Mouse (Mus musculus): ENCODE measurements around the gene Emg1. TPM values are rescaled to one million over a fixed set of nuclear protein-coding genes. Genes with fewer than 3 reads are reported as not detected.
A peak's percentile ranks its signal among the peaks of the same experiment; 100 is the strongest.

Emg1 gene
- polyA plus RNA-seq, 1 experiment from 2014 or later, result 148 TPM

- no peak overlapping the region for H3K4me2 ChIP-seq
- WGBS (ENCODE audit: insufficient replicate concordance), result 51% methylated on average over 6 of the region's 6 CpGs
- ATAC-seq (replicated peaks; ENCODE audit: insufficient number of reproducible peaks, low FRiP score, low TSS enrichment), result no peak
- H3K4me3 ChIP-seq (ENCODE audit: low read depth, low read length), result no peak overlapping the region
- H3K4me1 ChIP-seq (ENCODE audit: control insufficient read depth, insufficient read depth, low read length), result no peaks in the 10 kb centered on the region
- H3K27ac ChIP-seq (ENCODE audit: low read depth, low read length), result no peak overlapping the region
- no peaks in the 10 kb centered on the region for H3K36me3 ChIP-seq (ENCODE audit: control insufficient read depth, insufficient read depth, low read length)
- no peaks in the 10 kb centered on the region for H3K27me3 ChIP-seq (ENCODE audit: control insufficient read depth, insufficient read depth, low read length)
- no peaks in the 10 kb centered on the region for H3K9me3 ChIP-seq (replicated peaks; ENCODE audit: control insufficient read depth, low read length)
- H3K9ac ChIP-seq (ENCODE audit: low read depth, low read length), result no peak overlapping the region
These were observed 56.1 kb downstream of the Emg1 start for GRCm38 (mm10) chr6:124655893-124656292.

MicroRNAs within 50 kb of the gene (microRNA counts, 519-probe panel; counts per million panel counts)
- microRNA mmu-miR-141 (32.2 counts per million), microRNA mmu-miR-200c (2,986 counts per million, percentile 12 among the panel's probes with 10 or more counts)

Small RNAs within 50 kb of the gene (microRNA-seq; reads per million reads assigned to microRNA genes)
- gene Mir141 (ENCODE audit: borderline number of aligned reads) (55.8 reads per million, percentile 59 among the genes with 10 or more reads in this experiment), gene Mir200c (ENCODE audit: borderline number of aligned reads) (448 reads per million, percentile 79 among the genes with 10 or more reads in this experiment)

Other genes with a start within 250 kb of the Emg1 start
- gene Clstn3, start 247.4 kb downstream of the Emg1 start, polyA plus RNA-seq (2014; fragmentation: Nextera tagmentation; extraction: Ambion mirVana), result 1.6 and 1.8 TPM in 2 replicates
- 0.16 and 0.35 TPM in 2 replicates for gene C1rl, start 219.1 kb downstream of the Emg1 start, polyA plus RNA-seq (2014; fragmentation: Nextera tagmentation; extraction: Ambion mirVana)
- gene C1ra, start 199.8 kb downstream of the Emg1 start, polyA plus RNA-seq (2014; fragmentation: Nextera tagmentation; extraction: Ambion mirVana), result 0.09 and 0.21 TPM in 2 replicates
- 0.26 TPM in 1 of 2 replicates, not detected in the other for gene C1s1, start 169.8 kb downstream of the Emg1 start, polyA plus RNA-seq (2014; fragmentation: Nextera tagmentation; extraction: Ambion mirVana)
- gene C1rb, start 141.9 kb downstream of the Emg1 start, polyA plus RNA-seq (2014; fragmentation: Nextera tagmentation; extraction: Ambion mirVana), result not detected in 2 replicates
- not detected in 2 replicates for gene C1s2, start 76.1 kb downstream of the Emg1 start, polyA plus RNA-seq (2014; fragmentation: Nextera tagmentation; extraction: Ambion mirVana)
- gene Lpcat3, start 49.2 kb downstream of the Emg1 start, polyA plus RNA-seq (2014; fragmentation: Nextera tagmentation; extraction: Ambion mirVana), result 35.5 and 41.1 TPM in 2 replicates
- gene Phb2, start 158 bp upstream of the Emg1 start, polyA plus RNA-seq (2014; fragmentation: Nextera tagmentation; extraction: Ambion mirVana), result 335 and 336 TPM in 2 replicates
- 4.8 and 6.9 TPM in 2 replicates for gene Ptpn6, start 26.5 kb upstream of the Emg1 start, polyA plus RNA-seq (2014; fragmentation: Nextera tagmentation; extraction: Ambion mirVana)
- 352 and 380 TPM in 2 replicates for gene Grcc10, start 29.2 kb upstream of the Emg1 start, polyA plus RNA-seq (2014; fragmentation: Nextera tagmentation; extraction: Ambion mirVana)
- gene Gm45234, start 43.8 kb upstream of the Emg1 start, polyA plus RNA-seq (2014; fragmentation: Nextera tagmentation; extraction: Ambion mirVana), result not detected in 2 replicates
- gene Atn1, start 44.3 kb upstream of the Emg1 start, polyA plus RNA-seq (2014; fragmentation: Nextera tagmentation; extraction: Ambion mirVana), result 7.4 and 9.5 TPM in 2 replicates
- gene Eno2, start 57.5 kb upstream of the Emg1 start, polyA plus RNA-seq (2014; fragmentation: Nextera tagmentation; extraction: Ambion mirVana), result 5.3 TPM in 2 replicates
- not detected in 2 replicates for gene Lrrc23, start 67.5 kb upstream of the Emg1 start, polyA plus RNA-seq (2014; fragmentation: Nextera tagmentation; extraction: Ambion mirVana)
- 4.5 and 6.6 TPM in 2 replicates for gene Spsb2, start 96.5 kb upstream of the Emg1 start, polyA plus RNA-seq (2014; fragmentation: Nextera tagmentation; extraction: Ambion mirVana)
- 1,419 and 1,543 TPM in 2 replicates for gene Tpi1, start 102.1 kb upstream of the Emg1 start, polyA plus RNA-seq (2014; fragmentation: Nextera tagmentation; extraction: Ambion mirVana)
- gene Usp5, start 117.3 kb upstream of the Emg1 start, polyA plus RNA-seq (2014; fragmentation: Nextera tagmentation; extraction: Ambion mirVana), result 87.3 and 98.3 TPM in 2 replicates
- 137 and 153 TPM in 2 replicates for gene Cdca3, start 117.4 kb upstream of the Emg1 start, polyA plus RNA-seq (2014; fragmentation: Nextera tagmentation; extraction: Ambion mirVana)
- gene Gnb3, start 128.1 kb upstream of the Emg1 start, polyA plus RNA-seq (2014; fragmentation: Nextera tagmentation; extraction: Ambion mirVana), result 5.4 and 6.6 TPM in 2 replicates
- gene P3h3, start 145.6 kb upstream of the Emg1 start, polyA plus RNA-seq (2014; fragmentation: Nextera tagmentation; extraction: Ambion mirVana), result 13.8 and 15.8 TPM in 2 replicates
- gene Gpr162, start 151.8 kb upstream of the Emg1 start, polyA plus RNA-seq (2014; fragmentation: Nextera tagmentation; extraction: Ambion mirVana), result 0.69 and 0.80 TPM in 2 replicates
- gene Cd4, start 176.0 kb upstream of the Emg1 start, polyA plus RNA-seq (2014; fragmentation: Nextera tagmentation; extraction: Ambion mirVana), result not detected in 2 replicates
- 1.1 and 1.3 TPM in 2 replicates for gene Lag3, start 199.5 kb upstream of the Emg1 start, polyA plus RNA-seq (2014; fragmentation: Nextera tagmentation; extraction: Ambion mirVana)
- gene Ptms, start 207.9 kb upstream of the Emg1 start, polyA plus RNA-seq (2014; fragmentation: Nextera tagmentation; extraction: Ambion mirVana), result 138 and 158 TPM in 2 replicates
- 326 and 347 TPM in 2 replicates for gene Mlf2, start 219.2 kb upstream of the Emg1 start, polyA plus RNA-seq (2014; fragmentation: Nextera tagmentation; extraction: Ambion mirVana)

All from heart, embryonic 11.5 days (tissue).